ENCODE assay signal across 22 mouse cellular contexts in genomic region chr1:38014551-38015203, GRCm38 (mm10). TPM values are rescaled to one million over a fixed set of nuclear protein-coding genes. Genes with fewer than 3 reads are reported as not detected.
"Had no signal": no experiment of that assay in that cellular context is flagged by ENCODE, and none has a peak within 500 bp of the region (broad histone marks: within the 10 kb centered on the region; RNA-seq: fewer than 3 reads in every experiment).

No protein-coding gene starts in this region.

- H3K4me3 ChIP-seq: layer of hippocampus, adult 2 months; limb, embryonic 10.5 days; megakaryocyte, embryonic 14.5 days; midbrain, embryonic 12.5 days; neural tube, embryonic 13.5 days had no signal

- DNase-seq: kidney, adult 18-20 months; kidney, postnatal 10 days; kidney, postnatal 4 days; lung, adult 2 months; lung, postnatal 36 days; retina, postnatal 1 day; right cerebral cortex, postnatal 14 days; thymus, postnatal 4 days had no signal

- H3K4me1 ChIP-seq: limb, embryonic 10.5 days; midbrain, embryonic 12.5 days; neural tube, embryonic 13.5 days had no signal

- ATAC-seq: lung, postnatal 0 days; midbrain, embryonic 16.5 days had no signal

- H3K9ac ChIP-seq: midbrain, embryonic 12.5 days; neural tube, embryonic 13.5 days had no signal

- H3K4me2 ChIP-seq: midbrain, embryonic 12.5 days; neural tube, embryonic 13.5 days had no signal

- H3K27me3 ChIP-seq: megakaryocyte, embryonic 14.5 days; midbrain, embryonic 12.5 days; neural tube, embryonic 13.5 days had no signal

- H3K27ac ChIP-seq: layer of hippocampus, adult 2 months; limb, embryonic 10.5 days; midbrain, embryonic 12.5 days; neural tube, embryonic 13.5 days had no signal

- H3K9me3 ChIP-seq: limb, embryonic 10.5 days; megakaryocyte, embryonic 14.5 days; midbrain, embryonic 12.5 days; neural tube, embryonic 13.5 days had no signal

RNA-seq across cellular contexts. Expression of gene Lyg1, which starts 57.1 kb away (rescaled TPM):
- total RNA-seq: layer of hippocampus, adult 2 months; layer of hippocampus, postnatal 10 days; left cerebral cortex, adult 18-20 months; left cerebral cortex, postnatal 14 days had no signal
- polyA plus RNA-seq: kidney, embryonic 14.5 days; limb, embryonic 10.5 days; limb, embryonic 14.5 days; lung, postnatal 0 days; midbrain, embryonic 12.5 days; midbrain, embryonic 16.5 days; neural tube, embryonic 13.5 days; spleen, adult 2 months; stomach, embryonic 16.5 days had no signal
